Mouse (Mus musculus) heart, postnatal 25 days (tissue): ENCODE data around the gene Taldo1. TPM values are rescaled to one million over a fixed set of nuclear protein-coding genes. Genes with fewer than 3 reads are reported as not detected.

ENCODE experiments used
- DNase-seq: peaks from one replicate; pipeline ENCODE4 v3.0.0; 2022; ENCODE audit warnings: low spot score
- intact Hi-C: fragments of 180-260 bp; cut with DNase I; formaldehyde crosslinking; loops from one replicate; pipeline ENCODE4 v1.15.1; 2025
- total RNA-seq, 2 experiments: library from RNA; stranded (reverse); gene quantifications; 2 replicates each; pipeline ENCODE4 v1.2.3; 2021

The Taldo1 gene
- 100 to 1,000 TPM; 124 to 126 TPM for total RNA-seq

DNA sequence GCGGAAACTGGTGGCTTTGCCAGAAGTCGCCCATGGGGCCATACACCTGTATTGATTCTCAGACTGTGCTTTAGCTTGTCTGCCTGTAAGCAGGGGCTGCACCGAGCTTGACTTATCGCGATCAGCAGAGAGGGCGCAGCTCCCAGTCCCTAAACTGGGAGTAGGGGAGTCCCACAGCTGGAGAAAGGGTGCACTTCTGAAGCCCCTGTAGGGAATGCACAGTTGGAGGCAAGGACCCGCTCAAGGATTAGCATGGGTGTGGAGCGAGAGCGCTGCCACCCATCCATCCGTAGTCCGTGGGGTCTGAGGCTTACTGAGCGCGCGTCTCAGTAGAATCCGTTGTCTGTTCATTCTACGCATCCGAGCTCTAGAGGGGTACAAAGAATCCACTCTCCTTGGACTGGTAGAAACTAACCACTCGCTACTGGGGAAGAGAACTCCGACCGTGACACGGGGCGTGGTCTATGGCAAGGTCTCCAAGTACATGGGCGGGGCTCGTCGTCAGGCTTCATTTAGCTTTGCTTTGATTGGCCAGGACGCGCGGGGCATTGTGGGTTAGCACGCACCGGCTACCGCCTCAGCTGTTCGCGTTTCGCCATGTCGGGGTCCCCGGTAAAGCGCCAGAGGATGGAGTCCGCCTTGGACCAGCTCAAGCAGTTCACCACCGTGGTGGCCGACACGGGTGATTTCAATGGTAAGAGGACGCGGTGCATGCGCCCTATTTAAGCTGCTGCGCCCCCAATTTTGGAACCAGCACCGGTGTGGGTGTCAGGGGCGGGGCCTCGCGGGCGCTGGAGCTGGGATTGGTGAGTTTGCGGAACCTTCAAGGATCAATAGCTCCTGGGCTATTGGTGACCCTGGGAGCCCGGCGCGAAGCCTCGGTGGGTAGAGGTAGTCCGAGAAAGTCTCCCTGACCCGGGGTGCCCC, at the start of gene Taldo1:
Taldo1 (plus strand) TSS at position 575 of the 927 bp plus-strand sequence.
- DNase-seq = peak; percentile 92
- intact Hi-C loops = no loop called here

- intact Hi-C loops = no loop called here
- DNase-seq = no peak
These were observed 48.8 kb upstream of the Taldo1 start for GRCm38 (mm10) chr7:141343230-141343629.

DNA sequence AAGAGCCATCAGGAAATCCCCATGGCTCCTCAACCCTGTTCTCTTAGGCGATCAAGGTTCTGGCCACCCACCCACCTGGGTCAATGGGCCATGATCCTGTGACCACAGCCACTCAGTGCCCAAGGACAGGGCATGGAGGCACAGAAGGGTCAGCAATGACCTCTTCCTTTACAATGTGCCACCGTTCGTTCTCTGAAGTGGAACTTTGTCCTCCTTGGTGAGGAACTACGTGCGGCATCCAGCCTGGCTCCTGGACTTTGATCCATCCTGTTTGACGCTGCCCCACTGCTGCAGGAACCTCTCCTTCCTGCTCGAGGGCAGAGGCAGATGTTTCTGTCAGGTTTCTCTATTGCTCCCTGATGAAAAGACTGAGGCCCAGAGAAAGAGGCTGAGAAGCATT, 48.3 kb upstream of the Taldo1 start:
- DNase-seq = no peak
- intact Hi-C loops = no loop called here

- DNase-seq = no peak
- intact Hi-C loops = no loop called here
These were observed 47.2 kb upstream of the Taldo1 start for GRCm38 (mm10) chr7:141344787-141345186.

GRCm38 (mm10) chr7:141351061-141351460, 40.9 kb upstream of the Taldo1 start:
- DNase-seq = no peak
- intact Hi-C loops = no loop called here

- intact Hi-C loops = no loop called here
- DNase-seq = no peak
These were observed 36.9 kb upstream of the Taldo1 start for GRCm38 (mm10) chr7:141355051-141355450.

GRCm38 (mm10) chr7:141355626-141356326, 36.2 kb upstream of the Taldo1 start:
- intact Hi-C loops = no loop called here

DNA sequence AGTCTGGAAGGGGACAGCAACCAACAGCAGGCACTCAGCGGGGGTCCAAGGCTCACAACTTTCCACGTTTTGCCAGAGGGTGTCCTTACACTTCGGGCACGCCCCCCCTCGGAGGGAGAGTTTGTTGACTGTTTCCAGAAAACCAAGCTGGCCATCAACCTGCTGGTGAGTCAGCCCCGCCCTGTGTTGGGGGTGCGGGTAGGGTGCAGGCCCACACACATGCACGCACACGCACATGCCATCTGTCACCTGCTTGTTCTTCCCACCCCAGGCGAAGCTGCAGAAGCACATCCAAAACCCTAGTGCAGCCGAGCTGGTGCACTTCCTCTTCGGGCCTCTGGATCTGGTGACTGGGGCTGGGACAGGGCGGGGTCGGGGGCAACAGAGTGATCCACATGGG, 35.0 kb upstream of the Taldo1 start:
- intact Hi-C loops = no loop called here
- DNase-seq = no peak

More at GRCm38 (mm10) chr7:141355626-141356326, 36.2 kb upstream of the Taldo1 start:
- no peak for DNase-seq

- no peak for DNase-seq
- intact Hi-C loops = loop anchor here (5.0 to 10.0 kb wide), 2 partner anchors 99 to 267 kb away; no protein-coding TSS in a partner anchor
These were observed 30.5 kb upstream of the Taldo1 start for GRCm38 (mm10) chr7:141361510-141361909.

DNA sequence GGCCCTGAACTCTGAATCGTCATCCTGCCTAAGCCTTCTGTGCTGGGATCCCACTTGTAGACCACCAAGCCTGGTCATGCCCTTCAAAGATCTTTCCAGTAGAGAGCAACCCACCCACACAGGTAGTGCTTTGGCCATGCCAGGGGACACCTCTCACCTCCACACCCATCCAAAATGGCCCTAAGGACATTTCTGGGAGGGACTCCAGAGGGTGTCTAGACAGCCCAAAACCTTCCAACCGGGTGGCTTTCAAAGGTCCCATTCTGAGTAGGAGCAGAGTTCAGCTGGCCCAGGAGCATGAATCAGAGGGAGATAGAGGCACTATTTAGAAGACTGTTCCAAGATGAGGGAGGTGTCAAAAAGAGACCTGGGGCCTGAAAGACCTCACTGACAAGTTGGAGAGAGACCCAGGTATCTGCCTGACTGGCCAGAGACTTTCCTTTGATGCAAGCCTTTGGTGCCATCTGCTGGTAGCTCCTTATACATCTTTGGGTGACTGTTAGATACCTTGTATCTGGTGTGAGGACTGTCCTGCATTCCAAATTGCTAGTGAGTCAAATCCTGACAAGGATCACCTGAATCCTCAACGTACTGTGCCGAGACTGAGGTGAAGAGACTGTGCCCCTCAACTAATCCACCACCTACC, 28.8 kb upstream of the Taldo1 start:
- intact Hi-C loops = loop anchor here (1.0 to 10.0 kb wide), 3 partner anchors 101 to 268 kb away; no protein-coding TSS in a partner anchor
- no peak for DNase-seq

- intact Hi-C loops = loop anchor here (1.0 to 10.0 kb wide), 3 partner anchors 101 to 269 kb away; no protein-coding TSS in a partner anchor
These were observed 28.3 kb upstream of the Taldo1 start for GRCm38 (mm10) chr7:141363752-141364125.

DNA sequence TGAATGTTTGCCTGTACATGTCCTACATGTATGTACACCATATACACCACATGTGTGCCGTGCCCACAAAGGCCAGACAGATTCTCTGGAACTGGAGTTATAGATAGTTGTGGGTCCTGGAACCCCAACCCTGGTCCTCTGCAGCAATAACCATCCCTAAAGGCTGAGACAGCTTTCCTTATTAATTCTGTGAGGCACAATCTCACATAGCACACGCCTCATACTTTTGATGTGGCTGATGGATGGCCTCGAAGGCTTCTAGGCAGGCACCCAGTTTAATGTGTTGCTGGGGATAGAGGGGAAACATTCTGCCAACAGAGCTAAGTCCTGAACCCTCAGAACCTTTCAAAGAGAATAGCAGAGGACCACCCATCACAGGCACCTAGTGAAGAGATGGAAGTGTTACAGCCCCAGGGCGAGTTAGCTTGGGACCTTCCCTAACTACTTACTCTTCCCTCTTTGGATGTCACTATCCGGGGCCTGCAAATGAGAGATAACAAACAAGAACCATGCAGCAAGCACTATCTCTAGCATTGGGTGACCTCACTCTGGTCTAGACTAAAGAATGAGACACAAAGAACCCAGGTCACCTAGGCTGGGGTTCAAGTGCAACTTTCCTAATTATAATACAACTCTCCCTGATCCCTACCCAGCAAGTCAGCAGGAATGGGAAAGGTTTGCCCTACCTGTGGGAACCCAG, 27.5 kb upstream of the Taldo1 start:
- DNase-seq = no peak
- intact Hi-C loops = loop anchor here (5.0 to 10.0 kb wide), 2 partner anchors 102 to 270 kb away; no protein-coding TSS in a partner anchor

More at GRCm38 (mm10) chr7:141363752-141364125, 28.3 kb upstream of the Taldo1 start:
- no peak for DNase-seq

DNA sequence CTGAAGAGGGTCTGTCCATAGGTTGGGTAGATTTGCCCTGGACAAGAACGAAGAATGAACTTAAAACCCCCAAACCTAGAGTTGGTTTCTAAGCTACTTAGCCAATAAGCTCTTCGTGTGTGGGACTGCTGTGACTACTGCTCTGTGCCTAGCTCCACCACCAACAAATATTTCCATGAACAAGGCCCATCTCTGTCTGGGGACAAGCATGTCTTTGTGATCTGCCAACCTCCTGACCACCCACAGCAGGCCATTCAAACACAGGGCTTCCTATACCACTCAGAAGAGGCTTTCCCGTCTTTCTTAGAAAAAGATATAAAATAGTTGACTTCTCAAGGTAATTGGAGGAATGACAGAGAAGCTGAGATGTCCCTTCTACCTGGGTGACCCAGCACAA, 27.0 kb upstream of the Taldo1 start:
- intact Hi-C loops = loop anchor here (10.0 kb wide), 1 partner anchor 270 kb away; no protein-coding TSS in a partner anchor
- DNase-seq = no peak

DNA sequence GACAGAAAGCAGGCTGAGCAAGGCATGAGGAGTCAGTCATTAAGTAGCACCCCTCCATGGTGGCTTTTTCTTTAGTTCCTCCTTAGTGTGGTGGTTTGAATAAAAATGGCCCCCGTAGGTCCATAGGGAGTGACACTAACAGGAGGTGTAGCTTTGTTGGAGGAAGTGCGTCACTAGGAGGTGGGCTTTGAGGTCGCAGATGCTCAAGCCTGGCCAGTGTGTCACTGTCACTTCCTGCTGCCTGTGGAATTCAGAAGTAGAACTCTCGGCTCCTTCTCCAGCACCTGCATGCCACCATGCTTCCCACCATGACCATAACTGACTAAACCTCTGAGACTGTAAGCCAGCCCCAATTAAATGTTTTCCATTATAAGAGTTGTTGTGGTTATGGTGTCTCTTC, 24.6 kb upstream of the Taldo1 start:
- intact Hi-C loops = loop anchor here (10.0 kb wide), 1 partner anchor 273 kb away; no protein-coding TSS in a partner anchor
- no peak for DNase-seq

DNA sequence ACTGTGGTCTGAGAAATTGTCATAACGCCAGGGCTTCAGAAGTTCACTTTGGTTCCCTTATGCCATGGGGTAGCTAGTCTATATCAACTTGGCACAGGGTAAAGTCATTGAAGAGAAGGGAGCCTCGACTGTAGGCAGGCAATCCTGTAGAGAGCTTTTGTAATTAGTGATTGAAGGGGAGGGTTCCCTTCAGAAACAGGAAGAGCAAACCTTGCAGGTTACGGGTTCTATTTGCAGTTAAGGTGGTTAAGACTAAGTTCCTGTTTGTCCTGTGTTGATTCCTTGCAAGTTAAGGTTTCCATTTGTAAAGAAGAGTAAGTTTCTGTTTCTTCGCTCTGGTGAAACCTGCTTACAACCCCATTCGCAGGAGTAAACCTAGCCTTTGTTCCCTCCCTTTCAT, 22.1 kb upstream of the Taldo1 start:
- DNase-seq = no peak
- intact Hi-C loops = loop anchor here (10.0 kb wide), 1 partner anchor 275 kb away; no protein-coding TSS in a partner anchor

GRCm38 (mm10) chr7:141371942-141372595, 19.9 kb upstream of the Taldo1 start:
- intact Hi-C loops = no loop called here
- no peak for DNase-seq

DNA sequence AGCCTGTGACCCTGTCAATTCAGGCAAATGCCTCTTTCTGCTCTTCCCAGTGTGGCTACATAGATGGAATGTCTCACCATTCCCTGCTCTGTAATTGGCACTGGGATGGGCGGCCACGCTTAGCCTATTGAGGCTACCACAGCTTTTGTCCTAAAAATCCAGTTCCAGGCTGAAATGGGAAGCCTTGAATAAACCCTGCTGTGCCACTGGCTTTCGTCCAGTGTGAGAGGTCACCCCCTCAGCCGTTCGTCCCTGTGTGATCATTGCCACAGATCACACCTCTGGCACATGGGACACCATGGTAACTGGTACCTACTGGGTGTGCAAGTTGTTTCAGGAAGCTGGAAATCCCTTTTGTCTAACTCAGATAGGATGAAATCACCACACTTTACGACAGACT, 18.4 kb upstream of the Taldo1 start:
- intact Hi-C loops = no loop called here
- DNase-seq = no peak

DNA sequence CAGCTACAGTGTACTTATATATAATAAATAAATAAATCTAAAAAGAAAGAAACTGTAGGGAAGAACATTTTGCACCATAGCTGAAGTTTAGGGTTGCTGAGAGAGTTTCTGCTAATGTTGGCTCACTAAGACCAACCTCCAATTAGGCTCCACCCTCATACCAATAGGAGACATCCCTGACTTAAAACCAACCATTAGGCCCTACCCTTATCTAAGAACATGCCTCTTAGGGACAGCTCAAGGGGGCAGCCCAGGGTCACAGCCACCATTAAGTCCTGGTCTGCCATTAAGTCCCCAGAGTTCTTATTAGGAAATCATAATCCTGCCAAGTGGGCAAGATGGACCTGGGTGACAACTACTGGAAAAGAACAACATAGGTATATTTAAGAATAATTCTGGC, 17.6 kb upstream of the Taldo1 start:
- intact Hi-C loops = no loop called here

DNA sequence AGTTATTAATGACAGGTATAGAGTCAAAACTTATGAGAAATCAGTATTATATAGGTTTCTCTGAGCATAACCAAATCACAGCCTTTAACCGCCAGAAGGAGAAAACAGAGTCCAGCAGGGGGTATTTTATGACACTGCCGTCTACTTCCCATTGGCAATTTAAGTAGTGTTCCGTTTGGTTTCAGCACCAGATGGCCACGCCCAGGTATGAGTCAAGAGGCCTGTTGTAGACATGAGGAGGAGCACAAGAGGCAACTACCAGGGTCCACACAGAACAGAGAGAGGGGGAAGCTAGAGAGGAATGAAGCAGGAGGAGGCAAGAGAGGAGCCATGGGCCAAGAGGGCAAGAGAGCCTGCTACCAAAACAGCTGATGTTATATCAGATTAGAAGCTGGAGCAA, 12.4 kb upstream of the Taldo1 start:
- DNase-seq = no peak
- intact Hi-C loops = no loop called here

More for the DNA sequence above, 17.6 kb upstream of the Taldo1 start:
- no peak for DNase-seq
